1 mouse cellular context compared by ENCODE assay signal in the genomic region with DNA sequence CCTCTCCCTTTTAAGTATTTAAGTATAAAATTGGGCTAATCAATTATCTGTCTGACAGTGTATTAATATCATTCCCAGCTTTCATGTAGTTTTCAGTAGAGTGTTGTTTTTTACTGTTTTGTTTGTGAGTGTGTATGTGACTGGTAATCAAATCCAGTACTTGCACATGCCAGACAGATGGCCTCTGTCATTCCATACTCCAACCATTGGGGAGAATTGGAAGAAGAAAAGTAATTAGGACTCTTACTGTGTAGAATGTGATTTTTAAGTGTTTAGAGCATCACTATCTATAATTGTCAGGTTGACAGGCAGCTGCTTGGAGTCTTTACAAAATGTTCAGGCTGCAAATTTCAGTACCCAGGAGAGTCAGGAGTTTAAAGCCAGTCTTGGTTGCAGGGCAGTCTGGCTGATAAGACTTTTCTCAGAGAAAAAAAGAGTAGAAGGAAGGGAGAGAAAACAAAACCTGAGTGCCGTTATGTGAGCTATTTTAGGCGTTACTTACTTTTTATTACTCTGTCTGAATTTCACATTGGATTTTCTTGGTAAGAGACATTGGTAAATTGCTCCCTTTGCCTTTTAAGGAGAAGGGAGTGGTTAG.
TF ChIP-seq lines count a peak whose summit lies in the region.

No protein-coding gene starts in this region.

TF ChIP-seq in MEL, 35 proteins besides CTCF, POLR2A, EP300 and RAD21 (continued from another document):
- TF ChIP-seq BHLHE40 (IDR thresholded peaks at IDR 0.05; ENCODE audit: borderline replicate concordance, low read depth, low read length) (no peak), TCF12 (IDR thresholded peaks at IDR 0.05; ENCODE audit: low read depth, low read length) (no peak), E2F4 (IDR thresholded peaks at IDR 0.05; ENCODE audit: borderline replicate concordance, low read depth, low read length) (no peak), USF1 (IDR thresholded peaks at IDR 0.05; ENCODE audit: low read depth, low read length) (no peak), MYB (IDR thresholded peaks at IDR 0.05; ENCODE audit: low read depth, low read length) (no peak), CHD2 (IDR thresholded peaks at IDR 0.05; ENCODE audit: low read length) (no peak), POLR2AphosphoS5 (IDR thresholded peaks at IDR 0.05; ENCODE audit: borderline replicate concordance, low read depth, low read length) (no peak), NELFE (IDR thresholded peaks at IDR 0.05; ENCODE audit: low read depth, low read length) (no peak), MAFK (IDR thresholded peaks at IDR 0.05; ENCODE audit: borderline replicate concordance, low read depth, low read length) (no peak)
